Mouse (Mus musculus): Measurements from ENCODE around the gene Mettl7a1. TPM values are rescaled to one million over a fixed set of nuclear protein-coding genes. Genes with fewer than 3 reads are reported as not detected.
A peak's percentile ranks its signal among the peaks of the same experiment; 100 is the strongest.
"Not testable (repeated sequence)": the region's sequence is repeated elsewhere in the genome, so short reads cannot be mapped to it uniquely, and the experiment has no call there.

The Mettl7a1 gene
- polyA plus RNA-seq (2014; fragmentation: Nextera tagmentation; extraction: Ambion mirVana): 3.4 TPM in 2 replicates

DNA sequence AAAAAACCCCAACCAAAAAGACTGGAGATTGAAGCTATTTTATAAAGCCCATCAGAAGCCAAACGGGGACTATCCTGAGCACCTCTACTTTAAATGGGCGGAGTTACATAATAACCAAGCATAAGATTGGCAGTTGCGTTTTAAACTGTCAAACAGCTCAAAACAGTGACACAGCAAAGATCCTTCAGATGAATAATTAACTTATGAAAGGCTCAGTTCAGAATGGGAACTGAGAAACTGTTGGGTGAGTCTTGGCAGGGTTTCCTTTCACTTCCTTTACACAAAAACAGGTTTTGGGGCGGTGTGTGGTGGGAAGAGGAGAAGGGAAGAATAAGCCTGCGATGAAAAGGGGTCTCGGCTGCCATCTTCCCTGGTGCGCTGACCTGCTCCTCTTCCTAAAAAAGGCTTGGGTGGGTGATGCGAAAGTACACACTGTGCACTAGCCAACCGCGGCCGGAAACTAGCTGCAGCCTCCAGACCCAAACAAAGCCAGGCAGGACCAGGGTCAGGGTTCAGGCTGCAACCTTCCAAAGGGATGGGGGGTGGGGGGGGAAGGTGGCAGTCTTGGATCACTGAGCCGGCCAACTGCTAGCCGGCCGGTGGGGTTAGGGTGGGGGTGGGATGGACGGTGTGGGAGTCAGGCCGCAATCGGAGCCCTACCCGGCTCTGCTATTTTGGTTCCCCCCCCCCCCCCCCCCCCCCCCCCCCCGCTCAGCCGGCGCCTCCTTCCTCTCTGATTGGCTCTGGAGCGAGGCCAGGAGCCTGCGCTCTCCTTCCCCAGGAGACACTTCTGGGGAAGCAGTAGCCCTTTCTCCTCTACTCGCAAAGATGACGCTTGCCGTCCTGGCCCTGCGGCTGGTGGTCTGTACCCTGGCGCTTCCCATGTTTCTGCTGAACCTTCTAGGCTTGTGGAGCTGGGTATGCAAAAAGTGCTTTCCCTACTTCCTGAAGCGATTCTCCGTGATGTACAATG is at the start of gene Mettl7a1:
TSS of gene Mettl7a1 (plus strand) at position 122 of the 973 bp plus-strand sequence.
- Histone ChIP-seq H3K4me1 (ENCODE audit: control insufficient read depth, insufficient read depth, low read length) (0 out of 2 replicates have a peak, but pooled peaks cover 4% of the 10 kb centered on the region), H3K9ac (ENCODE audit: low read depth, low read length) (peak within 1 kb of the TSS; percentile 70), H3K27me3 (replicated peaks; ENCODE audit: control insufficient read depth, insufficient read depth, low read length) (no peaks in the 10 kb centered on the region), H3K36me3 (ENCODE audit: control insufficient read depth, insufficient read depth, low read length) (no peaks in the 10 kb centered on the region), H3K4me3 (ENCODE audit: low read depth, low read length) (peak within 1 kb of the TSS; percentile 53), H3K9me3 (ENCODE audit: control insufficient read depth, low read length) (no peaks in the 10 kb centered on the region), H3K4me2 (ENCODE audit: low read depth, low read length) (peak within 1 kb of the TSS; percentile 71), H3K27ac (replicated peaks; ENCODE audit: low read depth, low read length) (peak within 1 kb of the TSS; percentile 84)
- ATAC-seq (ENCODE audit: low read depth): peak; percentile 66
- peak; percentile 93 for DNase-seq (ENCODE audit: low spot score)
- 3% methylated on average over 18 of the region's 30 CpGs for WGBS

DNA sequence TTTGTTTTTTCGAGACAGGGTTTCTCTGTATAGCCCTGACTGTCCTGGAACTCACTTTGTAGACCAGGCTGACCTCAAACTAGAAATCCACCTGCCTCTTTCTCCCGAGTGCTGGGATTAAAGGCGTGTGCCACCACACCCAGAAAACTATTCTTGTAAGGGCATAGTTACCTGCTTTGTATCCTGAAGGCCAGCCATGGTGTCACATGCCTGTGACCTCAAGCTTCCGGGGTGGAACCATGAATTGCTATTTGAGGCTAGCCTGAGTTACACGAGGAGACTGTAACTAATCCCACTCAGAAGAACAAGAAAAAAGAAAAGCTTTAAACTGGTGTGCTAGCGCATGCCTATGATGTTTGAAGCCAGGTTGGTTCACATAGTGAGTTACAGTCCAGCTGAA is 47.6 kb upstream of the Mettl7a1 start:
- H3K27me3 ChIP-seq (replicated peaks; ENCODE audit: control insufficient read depth, insufficient read depth, low read length): no peaks in the 10 kb centered on the region
- H3K4me3 ChIP-seq (ENCODE audit: low read depth, low read length): no peak overlapping the region
- H3K27ac ChIP-seq (replicated peaks; ENCODE audit: low read depth, low read length): no peak overlapping the region
- ATAC-seq (ENCODE audit: low read depth) (no peak), DNase-seq (ENCODE audit: low spot score) (no peak)
- H3K9me3 ChIP-seq (ENCODE audit: control insufficient read depth, low read length): no peaks in the 10 kb centered on the region
- 81% methylated on average over 6 of the region's 6 CpGs for WGBS
- no peak overlapping the region for H3K9ac ChIP-seq (ENCODE audit: low read depth, low read length)
- H3K36me3 ChIP-seq (ENCODE audit: control insufficient read depth, insufficient read depth, low read length): peaks cover 85% of the 10 kb centered on the region
- no peaks in the 10 kb centered on the region for H3K4me1 ChIP-seq (ENCODE audit: control insufficient read depth, insufficient read depth, low read length)
- no peak overlapping the region for H3K4me2 ChIP-seq (ENCODE audit: low read depth, low read length)

DNA sequence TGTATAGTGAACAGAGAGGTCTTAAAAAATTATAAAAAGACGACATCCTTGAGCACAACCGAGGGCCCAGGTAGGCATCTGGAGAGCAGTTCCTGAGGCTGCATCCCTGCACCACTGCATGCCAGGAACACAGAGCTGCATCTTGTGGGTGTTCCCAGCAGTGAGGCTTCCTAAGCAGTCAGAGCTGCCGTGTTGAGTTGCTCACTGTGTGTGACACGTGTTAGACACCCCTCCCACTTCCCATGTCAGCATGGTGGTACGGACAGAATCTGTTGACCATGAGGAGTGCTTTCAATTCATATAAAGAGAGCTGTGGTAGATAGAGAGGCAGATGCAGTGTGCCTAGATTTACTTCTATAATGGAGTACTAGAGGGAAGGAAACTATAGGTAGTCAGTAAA is 46.6 kb upstream of the Mettl7a1 start:
- Histone ChIP-seq H3K4me2 (ENCODE audit: low read depth, low read length) (no peak overlapping the region), H3K9ac (ENCODE audit: low read depth, low read length) (no peak overlapping the region), H3K27me3 (replicated peaks; ENCODE audit: control insufficient read depth, insufficient read depth, low read length) (no peaks in the 10 kb centered on the region), H3K27ac (replicated peaks; ENCODE audit: low read depth, low read length) (no peak overlapping the region), H3K4me3 (ENCODE audit: low read depth, low read length) (no peak overlapping the region), H3K4me1 (ENCODE audit: control insufficient read depth, insufficient read depth, low read length) (no peaks in the 10 kb centered on the region), H3K36me3 (ENCODE audit: control insufficient read depth, insufficient read depth, low read length) (peaks cover 78% of the 10 kb centered on the region), H3K9me3 (ENCODE audit: control insufficient read depth, low read length) (no peaks in the 10 kb centered on the region)
- WGBS: 93% methylated on average over 5 of the region's 5 CpGs
- no peak for DNase-seq (ENCODE audit: low spot score)
- ATAC-seq (ENCODE audit: low read depth): no peak

DNA sequence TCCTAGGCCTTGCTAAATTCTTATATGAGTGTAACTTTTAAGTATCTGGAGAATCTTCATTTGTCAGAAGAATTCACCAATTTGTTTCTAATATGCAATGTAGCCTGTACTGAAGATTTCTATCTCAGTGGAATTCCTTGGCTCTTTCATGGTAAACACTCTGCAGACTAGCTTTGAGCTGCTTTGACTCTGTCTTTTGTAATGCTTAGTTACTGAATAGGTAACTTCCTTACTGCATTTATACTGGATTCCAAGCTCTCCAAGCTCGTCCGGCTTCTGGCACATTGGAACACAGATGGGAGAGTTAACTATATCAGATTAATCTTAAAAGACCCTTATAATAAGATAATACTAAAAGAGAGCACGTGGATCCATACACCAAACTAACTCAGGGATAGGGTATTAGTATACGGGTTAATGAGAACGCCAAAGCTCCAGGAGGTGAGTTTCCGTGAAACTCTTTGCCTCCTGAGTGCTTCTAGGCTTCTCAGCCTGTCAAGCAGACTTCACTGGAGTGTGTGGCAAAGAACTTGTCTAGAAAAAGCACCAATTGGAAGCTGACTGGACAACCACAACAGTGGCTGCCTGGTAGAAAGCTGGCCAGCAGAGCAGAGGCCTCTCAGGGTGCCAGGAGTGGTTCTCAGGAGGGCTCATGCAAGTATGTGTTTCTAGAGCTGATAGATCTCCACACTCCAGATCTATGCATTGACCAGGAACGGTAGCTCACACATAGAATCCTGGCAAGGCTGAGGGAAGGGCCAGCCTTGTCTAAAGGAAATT is 45.1 kb upstream of the Mettl7a1 start:
- WGBS: 96% methylated on average over 7 of the region's 7 CpGs
- Histone ChIP-seq H3K27me3 (replicated peaks; ENCODE audit: control insufficient read depth, insufficient read depth, low read length) (no peaks in the 10 kb centered on the region), H3K9ac (ENCODE audit: low read depth, low read length) (no peak overlapping the region), H3K9me3 (ENCODE audit: control insufficient read depth, low read length) (no peaks in the 10 kb centered on the region), H3K27ac (replicated peaks; ENCODE audit: low read depth, low read length) (no peak overlapping the region), H3K4me1 (ENCODE audit: control insufficient read depth, insufficient read depth, low read length) (no peaks in the 10 kb centered on the region), H3K36me3 (ENCODE audit: control insufficient read depth, insufficient read depth, low read length) (peaks cover 63% of the 10 kb centered on the region), H3K4me2 (ENCODE audit: low read depth, low read length) (no peak overlapping the region), H3K4me3 (ENCODE audit: low read depth, low read length) (no peak overlapping the region)
- ATAC-seq (ENCODE audit: low read depth) (no peak), DNase-seq (ENCODE audit: low spot score) (no peak)

DNA sequence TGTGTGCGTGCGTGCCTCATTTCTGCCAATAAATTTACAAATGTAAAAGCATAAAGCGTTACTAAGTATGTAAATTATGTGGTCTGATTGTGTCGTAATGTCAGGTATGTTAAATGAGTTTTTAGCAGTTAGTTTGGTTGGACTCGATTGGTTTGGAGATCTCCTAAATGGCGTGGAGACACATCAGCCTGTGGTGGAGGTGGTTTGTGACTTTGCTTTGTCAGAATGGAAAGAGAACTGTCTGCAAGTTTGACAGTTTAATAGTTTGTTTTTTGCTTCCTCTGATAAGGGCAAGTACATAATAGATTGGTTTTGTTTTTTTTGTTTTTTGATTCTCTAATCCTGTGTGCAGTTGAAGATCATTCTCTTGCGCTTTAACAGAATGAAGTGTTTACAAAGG is 43.6 kb upstream of the Mettl7a1 start:
- H3K27me3 ChIP-seq (replicated peaks; ENCODE audit: control insufficient read depth, insufficient read depth, low read length); H3K9ac ChIP-seq (ENCODE audit: low read depth, low read length); H3K4me3 ChIP-seq (ENCODE audit: low read depth, low read length); H3K4me2 ChIP-seq (ENCODE audit: low read depth, low read length); H3K4me1 ChIP-seq (ENCODE audit: control insufficient read depth, insufficient read depth, low read length); H3K9me3 ChIP-seq (ENCODE audit: control insufficient read depth, low read length); H3K27ac ChIP-seq (replicated peaks; ENCODE audit: low read depth, low read length); DNase-seq (ENCODE audit: low spot score); ATAC-seq (ENCODE audit: low read depth): not testable (repeated sequence)
- WGBS: 89% methylated on average over 6 of the region's 7 CpGs
- peaks cover 48% of the 10 kb centered on the region for H3K36me3 ChIP-seq (ENCODE audit: control insufficient read depth, insufficient read depth, low read length)

DNA sequence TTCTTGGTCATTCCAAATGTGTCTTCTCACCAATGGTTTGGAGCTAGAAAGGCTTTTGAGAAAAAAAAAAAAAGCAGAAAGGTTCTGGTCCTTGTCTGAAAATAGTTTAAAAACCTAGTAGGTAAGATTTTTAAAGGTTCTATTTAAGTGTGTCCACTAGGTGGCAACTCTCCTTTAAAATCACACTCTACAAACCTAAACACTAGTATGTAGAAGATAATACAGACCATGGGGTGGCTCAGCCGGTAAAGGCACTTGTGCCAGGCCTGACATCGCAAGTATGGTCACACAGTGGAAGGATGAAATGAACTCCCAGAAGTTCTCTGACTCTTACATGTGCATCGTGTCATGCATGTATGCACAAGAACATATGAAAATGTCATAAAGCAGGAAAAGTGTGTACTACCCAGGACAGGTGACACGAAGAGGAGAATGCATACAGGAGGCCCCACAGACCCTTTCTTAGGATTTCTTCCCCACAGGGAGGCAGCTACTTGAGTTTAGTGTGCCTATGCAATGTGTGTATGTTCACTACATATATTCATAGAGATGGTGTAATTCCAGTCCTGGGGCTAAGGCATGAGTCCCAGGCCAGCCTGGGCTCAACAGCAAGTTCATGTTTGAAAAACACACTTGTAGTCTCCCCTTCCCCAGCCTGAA is 40.6 kb upstream of the Mettl7a1 start:
- H3K4me2 ChIP-seq (ENCODE audit: low read depth, low read length): no peak overlapping the region
- no peak overlapping the region for H3K27ac ChIP-seq (replicated peaks; ENCODE audit: low read depth, low read length)
- peaks cover 20% of the 10 kb centered on the region for H3K36me3 ChIP-seq (ENCODE audit: control insufficient read depth, insufficient read depth, low read length)
- no peak overlapping the region for H3K4me3 ChIP-seq (ENCODE audit: low read depth, low read length)
- 25% methylated on average over 4 of the region's 4 CpGs for WGBS
- H3K9me3 ChIP-seq (ENCODE audit: control insufficient read depth, low read length): no peaks in the 10 kb centered on the region
- ATAC-seq (ENCODE audit: low read depth): peak; percentile 68; the same call in 1 of the 2 replicates
- H3K4me1 ChIP-seq (ENCODE audit: control insufficient read depth, insufficient read depth, low read length): no peaks in the 10 kb centered on the region
- no peaks in the 10 kb centered on the region for H3K27me3 ChIP-seq (replicated peaks; ENCODE audit: control insufficient read depth, insufficient read depth, low read length)
- peak; percentile 50 for DNase-seq (ENCODE audit: low spot score)
- no peak overlapping the region for H3K9ac ChIP-seq (ENCODE audit: low read depth, low read length)

DNA sequence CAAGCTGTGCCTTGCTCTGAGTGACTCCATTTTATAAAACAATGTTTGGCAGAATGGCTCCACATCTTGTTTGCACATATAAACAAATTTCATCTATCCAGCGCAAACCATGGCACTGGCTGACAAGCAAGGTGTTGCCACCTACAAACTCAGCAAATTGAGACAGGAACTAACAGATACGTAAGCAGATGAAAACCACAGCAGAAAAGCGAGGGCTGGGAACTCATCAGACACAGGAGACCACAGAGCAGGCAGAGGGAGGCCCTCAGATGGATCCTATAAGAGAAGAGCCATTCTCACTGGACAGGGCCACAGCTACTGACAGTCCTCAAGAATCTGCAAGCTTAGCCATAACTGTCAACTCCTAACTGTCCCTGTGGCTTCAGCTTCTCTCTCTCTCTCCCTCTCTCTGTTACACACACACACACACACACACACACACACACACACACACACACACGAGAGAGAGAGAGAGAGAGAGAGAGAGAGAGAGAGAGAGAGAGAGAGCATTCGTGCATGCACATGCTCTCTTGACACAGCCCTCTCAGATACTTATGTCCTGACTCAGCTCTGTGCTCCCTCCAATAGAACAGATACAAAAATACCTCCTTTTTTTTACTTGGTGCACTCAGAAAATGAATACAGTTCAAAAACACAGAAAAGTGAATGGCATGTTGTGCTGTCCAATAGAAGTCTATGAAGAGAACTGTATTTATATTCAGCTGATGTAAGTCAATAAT is 38.2 kb upstream of the Mettl7a1 start:
- H3K9ac ChIP-seq (ENCODE audit: low read depth, low read length): no peak overlapping the region
- H3K4me2 ChIP-seq (ENCODE audit: low read depth, low read length): no peak overlapping the region
- peaks cover 7% of the 10 kb centered on the region; the same call in 1 of the 2 replicates for H3K36me3 ChIP-seq (ENCODE audit: control insufficient read depth, insufficient read depth, low read length)
- WGBS: 72% methylated on average over 5 of the region's 5 CpGs
- DNase-seq (ENCODE audit: low spot score) (no peak), ATAC-seq (ENCODE audit: low read depth) (no peak)
- no peaks in the 10 kb centered on the region for H3K27me3 ChIP-seq (replicated peaks; ENCODE audit: control insufficient read depth, insufficient read depth, low read length)
- no peaks in the 10 kb centered on the region for H3K4me1 ChIP-seq (ENCODE audit: control insufficient read depth, insufficient read depth, low read length)
- no peaks in the 10 kb centered on the region for H3K9me3 ChIP-seq (ENCODE audit: control insufficient read depth, low read length)
- H3K4me3 ChIP-seq (ENCODE audit: low read depth, low read length): no peak overlapping the region
- no peak overlapping the region for H3K27ac ChIP-seq (replicated peaks; ENCODE audit: low read depth, low read length)

DNA sequence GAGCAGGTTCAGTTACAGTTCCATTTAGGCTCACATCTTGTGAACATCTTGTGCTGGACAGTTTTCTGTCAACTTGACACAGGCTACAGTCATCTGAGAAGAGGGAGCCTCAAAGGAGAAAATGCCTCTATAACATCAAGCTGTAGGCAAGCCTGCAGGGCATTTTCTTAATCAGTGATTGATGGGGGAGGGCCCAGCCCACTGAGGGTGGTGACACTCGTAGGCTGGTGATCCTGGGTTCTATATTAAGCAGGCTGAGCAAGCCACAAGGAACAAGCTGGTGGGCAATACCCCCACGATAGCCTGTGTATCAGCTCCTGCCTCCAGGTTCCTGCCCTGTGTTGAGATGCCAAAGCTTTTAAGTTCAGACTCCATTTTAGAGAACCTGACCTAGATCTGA is 35.0 kb upstream of the Mettl7a1 start:
- Histone ChIP-seq H3K4me2 (ENCODE audit: low read depth, low read length) (no peak overlapping the region), H3K4me1 (ENCODE audit: control insufficient read depth, insufficient read depth, low read length) (no peaks in the 10 kb centered on the region), H3K27me3 (replicated peaks; ENCODE audit: control insufficient read depth, insufficient read depth, low read length) (no peaks in the 10 kb centered on the region), H3K36me3 (ENCODE audit: control insufficient read depth, insufficient read depth, low read length) (no peaks in the 10 kb centered on the region), H3K9ac (ENCODE audit: low read depth, low read length) (no peak overlapping the region), H3K27ac (replicated peaks; ENCODE audit: low read depth, low read length) (no peak overlapping the region), H3K4me3 (ENCODE audit: low read depth, low read length) (no peak overlapping the region), H3K9me3 (ENCODE audit: control insufficient read depth, low read length) (no peaks in the 10 kb centered on the region)
- DNase-seq (ENCODE audit: low spot score) (no peak), ATAC-seq (ENCODE audit: low read depth) (no peak)
- WGBS: 79% methylated on average over 2 of the region's 2 CpGs
